15 mouse cellular contexts compared by ENCODE assay signal in genomic region chr2:72054736-72055135, GRCm38 (mm10).
A peak's percentile ranks its signal among the peaks of the same experiment; 100 is the strongest.
DNase-seq lines count a peak whose midpoint lies in the region; ATAC-seq and TF ChIP-seq lines count a peak whose summit lies in the region.
"Had no signal": no experiment of that assay in that cellular context is flagged by ENCODE, and none has a peak within 500 bp of the region (broad histone marks: within the 10 kb centered on the region; RNA-seq: fewer than 3 reads in every experiment).

No protein-coding gene starts in this region.

- no peak for ATAC-seq in heart, embryonic 12.5 days (ENCODE audit: insufficient number of reproducible peaks, low FRiP score)
- no peak for ATAC-seq in kidney, embryonic 16.5 days (ENCODE audit: low FRiP score, low TSS enrichment)
- ATAC-seq: forebrain, embryonic 14.5 days; intestine, postnatal 0 days; midbrain, embryonic 16.5 days had no signal

- no peak overlapping the region for H3K9ac ChIP-seq in heart, embryonic 12.5 days
- H3K9ac ChIP-seq in kidney, embryonic 16.5 days (replicated peaks; ENCODE audit: low read length): no peak overlapping the region
- H3K9ac ChIP-seq: liver, embryonic 13.5 days had no signal

- DNase-seq in adrenal gland, adult 2 months: peak; percentile 53
- DNase-seq in adrenal gland, adult 18-20 months (ENCODE audit: low spot score in 2 of 2): no peak
- DNase-seq in left cerebral cortex, adult 2 months (ENCODE audit: extremely low spot score in 1 of 2, low spot score in 2 of 2): no peak
- DNase-seq in left cerebral cortex, adult 11 months (ENCODE audit: low spot score): no peak
- no peak for DNase-seq in cerebellum, adult 11-12 months
- DNase-seq in cerebellum, adult 9-11 months: no peak
- DNase-seq: gastrocnemius, postnatal 10 days; liver, embryonic 13.5 days had no signal

- no peaks in the 10 kb centered on the region for H3K36me3 ChIP-seq in heart, embryonic 12.5 days
- no peaks in the 10 kb centered on the region for H3K36me3 ChIP-seq in kidney, embryonic 16.5 days (ENCODE audit: insufficient read depth, low read length)
- H3K36me3 ChIP-seq: embryonic facial prominence, embryonic 10.5 days; G1E; liver, embryonic 13.5 days had no signal

- H3K27me3 ChIP-seq in heart, embryonic 12.5 days (replicated peaks): no peaks in the 10 kb centered on the region
- H3K27me3 ChIP-seq in kidney, embryonic 16.5 days (ENCODE audit: insufficient read depth, low read length): no peaks in the 10 kb centered on the region
- H3K27me3 ChIP-seq: liver, embryonic 13.5 days had no signal

- peak overlapping the region; percentile 74; the same call in 1 of the 2 replicates for H3K27ac ChIP-seq in left cerebral cortex, adult 2 months
- no peak overlapping the region for H3K27ac ChIP-seq in heart, embryonic 12.5 days (ENCODE audit: poor library complexity, severe bottlenecking)
- H3K27ac ChIP-seq in kidney, embryonic 16.5 days (ENCODE audit: low read length): peak overlapping the region; percentile 65
- H3K27ac ChIP-seq: liver, embryonic 13.5 days had no signal

- intact Hi-C loops in left cerebral cortex, adult 2 months (cut with DNase I): no loop called here

- no peak for TF ChIP-seq CTCF in left cerebral cortex, adult 2 months (IDR thresholded peaks at IDR 0.05)

- WGBS in heart, embryonic 12.5 days: 11% methylated on average over 6 of the region's 6 CpGs
- WGBS in kidney, embryonic 16.5 days: 72% methylated on average over 6 of the region's 6 CpGs

- H3K4me2 ChIP-seq in heart, embryonic 12.5 days: peak overlapping the region; percentile 69
- peak overlapping the region; percentile 21 for H3K4me2 ChIP-seq in kidney, embryonic 16.5 days (replicated peaks; ENCODE audit: low read depth, low read length)
- H3K4me2 ChIP-seq: liver, embryonic 13.5 days had no signal

- peak overlapping the region; percentile 34 for H3K4me3 ChIP-seq in left cerebral cortex, adult 2 months
- peak overlapping the region; percentile 27; the same call in 1 of the 2 replicates for H3K4me3 ChIP-seq in heart, embryonic 12.5 days
- peak overlapping the region; percentile 26 for H3K4me3 ChIP-seq in kidney, embryonic 16.5 days (ENCODE audit: low read length)
- H3K4me3 ChIP-seq: liver, embryonic 13.5 days had no signal

- peaks cover 26% of the 10 kb centered on the region for H3K4me1 ChIP-seq in heart, embryonic 12.5 days (replicated peaks)
- H3K4me1 ChIP-seq in kidney, embryonic 16.5 days (ENCODE audit: insufficient read depth, low read length): peaks cover 9% of the 10 kb centered on the region; the same call in 1 of the 2 replicates
- H3K4me1 ChIP-seq: liver, embryonic 13.5 days had no signal

- H3K9me3 ChIP-seq in heart, embryonic 12.5 days (replicated peaks): no peaks in the 10 kb centered on the region
- H3K9me3 ChIP-seq in kidney, embryonic 16.5 days (ENCODE audit: low read length): no peaks in the 10 kb centered on the region
- H3K9me3 ChIP-seq: embryonic facial prominence, embryonic 10.5 days; G1E; liver, embryonic 13.5 days had no signal
